Mouse (Mus musculus) stomach, embryonic 15.5 days (tissue): ENCODE data around the gene Paxip1. TPM values are rescaled to one million over a fixed set of nuclear protein-coding genes. Genes with fewer than 3 reads are reported as not detected.
A peak's percentile ranks its signal among the peaks of the same experiment; 100 is the strongest.

Experiments used
- ATAC-seq: fragments of 200-750 bp; cut with Nextera tagmentation; 2 replicates; pipeline ENCODE4 v1.8.0; 2017; ENCODE audit warnings: low read depth, moderate number of reproducible peaks, moderate TSS enrichment; ENCODE audit not compliant: insufficient read depth, low FRiP score
- H3K27ac ChIP-seq: fragments of 300-500 bp; sonication (generic); 2 replicates; pipeline ENCODE4 v1.5.1; 2015; ENCODE audit warnings: mild to moderate bottlenecking, inconsistent platforms
- H3K27me3 ChIP-seq: fragments of 300-500 bp; sonication (generic); replicated peaks from 2 replicates; pipeline ENCODE4 v1.6.1; 2015; ENCODE audit warnings: inconsistent platforms
- H3K36me3 ChIP-seq: fragments of 300-500 bp; sonication (generic); 2 replicates; pipeline ENCODE4 v1.6.1; 2015; ENCODE audit warnings: inconsistent platforms
- H3K4me1 ChIP-seq: fragments of 300-500 bp; sonication (generic); 2 replicates; pipeline ENCODE4 v1.6.1; 2015; ENCODE audit warnings: inconsistent platforms
- H3K4me2 ChIP-seq: fragments of 300-500 bp; sonication (generic); 2 replicates; pipeline ENCODE4 v1.6.1; 2015; ENCODE audit warnings: mild to moderate bottlenecking, inconsistent platforms
- H3K4me3 ChIP-seq: fragments of 300-500 bp; sonication (generic); replicated peaks from 2 replicates; pipeline ENCODE4 v1.5.1; 2015; ENCODE audit warnings: inconsistent platforms
- H3K9ac ChIP-seq: fragments of 300-500 bp; sonication (generic); 2 replicates; pipeline ENCODE4 v1.6.1; 2015; ENCODE audit warnings: inconsistent platforms
- H3K9me3 ChIP-seq: fragments of 300-500 bp; sonication (generic); 2 replicates; pipeline ENCODE4 v1.6.1; 2016; ENCODE audit warnings: inconsistent platforms
- WGBS: fragments of 180-500 bp; shearing (Covaris S2); methylation state at CpG from one replicate; pipeline ENCODE4 v1.1.7; 2015; 5-methylcytosine and 5-hydroxymethylcytosine counted together
- polyA plus RNA-seq: library from polyadenylated mRNA; unstranded; fragments of >200 nt; fragmentation: Nextera tagmentation; extraction: Ambion mirVana; gene quantifications from 2 replicates; pipeline ENCODE4 v1.2.1, GENCODE M21; 2015

Paxip1 gene
- 28.0 and 31.3 TPM in 2 replicates for polyA plus RNA-seq

- Histone ChIP-seq H3K9ac (peak within 1 kb of the TSS; percentile 61), H3K27ac (peak within 1 kb of the TSS; percentile 93), H3K9me3 (no peaks in the 10 kb centered on the region), H3K4me3 (peak within 1 kb of the TSS; percentile 66), H3K36me3 (peaks cover 14% of the 10 kb centered on the region), H3K4me1 (peaks cover 10% of the 10 kb centered on the region), H3K27me3 (no peaks in the 10 kb centered on the region), H3K4me2 (peak within 1 kb of the TSS; percentile 65)
- under 1% methylated on average over 73 of the region's 73 CpGs for WGBS
- peak; percentile 96 for ATAC-seq
Observed at GRCm38 (mm10) chr5:27791303-27792172, at the start of gene Paxip1. Gene Paxip1 (minus strand): TSS chr5:27791691.

GRCm38 (mm10) chr5:27838061-27838460, 46.6 kb upstream of the Paxip1 start:
- 42% methylated on average over 4 of the region's 4 CpGs for WGBS
- Histone ChIP-seq H3K27ac (no peak overlapping the region), H3K9me3 (no peaks in the 10 kb centered on the region), H3K9ac (no peak overlapping the region), H3K36me3 (no peaks in the 10 kb centered on the region), H3K4me2 (no peak overlapping the region), H3K4me1 (no peaks in the 10 kb centered on the region), H3K4me3 (no peak overlapping the region), H3K27me3 (peaks cover 21% of the 10 kb centered on the region)
- no peak for ATAC-seq

GRCm38 (mm10) chr5:27835096-27835495, 43.6 kb upstream of the Paxip1 start:
- WGBS, result 79% methylated on average over 2 of the region's 2 CpGs
- H3K27me3 ChIP-seq, result no peaks in the 10 kb centered on the region
- no peak for ATAC-seq
- H3K36me3 ChIP-seq, result no peaks in the 10 kb centered on the region
- no peaks in the 10 kb centered on the region for H3K4me1 ChIP-seq
- no peaks in the 10 kb centered on the region for H3K9me3 ChIP-seq
- H3K9ac ChIP-seq, result no peak overlapping the region
- H3K4me3 ChIP-seq, result no peak overlapping the region
- H3K27ac ChIP-seq, result no peak overlapping the region
- no peak overlapping the region for H3K4me2 ChIP-seq

- Histone ChIP-seq H3K4me2 (no peak overlapping the region), H3K27ac (no peak overlapping the region), H3K9me3 (no peaks in the 10 kb centered on the region), H3K4me3 (no peak overlapping the region), H3K36me3 (no peaks in the 10 kb centered on the region), H3K4me1 (no peaks in the 10 kb centered on the region), H3K9ac (no peak overlapping the region), H3K27me3 (no peaks in the 10 kb centered on the region)
- WGBS, result 74% methylated on average over 7 of the region's 7 CpGs
- no peak for ATAC-seq
Observed at GRCm38 (mm10) chr5:27827971-27828370, 36.5 kb upstream of the Paxip1 start.

- Histone ChIP-seq H3K36me3 (no peaks in the 10 kb centered on the region), H3K27ac (no peak overlapping the region), H3K9me3 (no peaks in the 10 kb centered on the region), H3K9ac (no peak overlapping the region), H3K4me3 (no peak overlapping the region), H3K4me1 (no peaks in the 10 kb centered on the region), H3K4me2 (no peak overlapping the region), H3K27me3 (no peaks in the 10 kb centered on the region)
- ATAC-seq, result no peak
- 62% methylated on average over 6 of the region's 6 CpGs for WGBS
Observed at GRCm38 (mm10) chr5:27821161-27821560, 29.7 kb upstream of the Paxip1 start.

- Histone ChIP-seq H3K4me1 (no peaks in the 10 kb centered on the region), H3K27ac (no peak overlapping the region), H3K4me2 (no peak overlapping the region), H3K27me3 (no peaks in the 10 kb centered on the region), H3K9ac (no peak overlapping the region), H3K36me3 (no peaks in the 10 kb centered on the region), H3K4me3 (no peak overlapping the region), H3K9me3 (no peaks in the 10 kb centered on the region)
- WGBS, result 47% methylated on average over 3 of the region's 3 CpGs
- ATAC-seq, result no peak
Observed at GRCm38 (mm10) chr5:27818840-27819672, 27.6 kb upstream of the Paxip1 start.

- H3K9ac ChIP-seq, result no peak overlapping the region
- H3K4me2 ChIP-seq, result no peak overlapping the region
- H3K27me3 ChIP-seq, result no peaks in the 10 kb centered on the region
- H3K4me1 ChIP-seq, result no peaks in the 10 kb centered on the region
- 78% methylated on average over 2 of the region's 2 CpGs for WGBS
- H3K9me3 ChIP-seq, result no peaks in the 10 kb centered on the region
- ATAC-seq, result no peak
- H3K36me3 ChIP-seq, result no peaks in the 10 kb centered on the region
- no peak overlapping the region for H3K27ac ChIP-seq
- H3K4me3 ChIP-seq, result no peak overlapping the region
Observed at GRCm38 (mm10) chr5:27814282-27814681, 22.8 kb upstream of the Paxip1 start.

GRCm38 (mm10) chr5:27793923-27794322, 2.4 kb upstream of the Paxip1 start:
- Histone ChIP-seq H3K9me3 (no peaks in the 10 kb centered on the region), H3K9ac (no peak overlapping the region), H3K36me3 (no peaks in the 10 kb centered on the region), H3K27ac (no peak overlapping the region), H3K4me1 (peaks cover 10% of the 10 kb centered on the region), H3K27me3 (no peaks in the 10 kb centered on the region), H3K4me2 (no peak overlapping the region), H3K4me3 (no peak overlapping the region)
- WGBS, result 3% methylated on average over 1 of the region's 1 CpGs
- no peak for ATAC-seq

- peaks cover 10% of the 10 kb centered on the region for H3K4me1 ChIP-seq
- 51% methylated on average over 9 of the region's 9 CpGs for WGBS
- peaks cover 5% of the 10 kb centered on the region; the same call in 1 of the 2 replicates for H3K36me3 ChIP-seq
- H3K9me3 ChIP-seq, result no peaks in the 10 kb centered on the region
- peak overlapping the region; percentile 66 for H3K4me3 ChIP-seq
- no peak overlapping the region; the same call in 1 of the 2 replicates for H3K9ac ChIP-seq
- no peaks in the 10 kb centered on the region for H3K27me3 ChIP-seq
- H3K4me2 ChIP-seq, result peak overlapping the region; percentile 65
- ATAC-seq, result no peak
- no peak overlapping the region for H3K27ac ChIP-seq
Observed at GRCm38 (mm10) chr5:27792531-27793205, 1.2 kb upstream of the Paxip1 start.

- H3K36me3 ChIP-seq, result peaks cover 10% of the 10 kb centered on the region; the same call in 1 of the 2 replicates
- WGBS, result 9% methylated on average over 8 of the region's 8 CpGs
- no peak for ATAC-seq
Observed at GRCm38 (mm10) chr5:27792173-27792470, 631 bp upstream of the Paxip1 start.

GRCm38 (mm10) chr5:27790910-27791288, 592 bp downstream of the Paxip1 start:
- Histone ChIP-seq H3K9me3 (no peaks in the 10 kb centered on the region), H3K4me1 (peaks cover 10% of the 10 kb centered on the region), H3K36me3 (peaks cover 21% of the 10 kb centered on the region), H3K4me2 (peak overlapping the region; percentile 65), H3K27ac (peak overlapping the region; percentile 93), H3K27me3 (no peaks in the 10 kb centered on the region), H3K4me3 (peak overlapping the region; percentile 66), H3K9ac (peak overlapping the region; percentile 61)
- peak; percentile 68 for ATAC-seq
- under 1% methylated on average over 45 of the region's 47 CpGs for WGBS

More at GRCm38 (mm10) chr5:27792173-27792470, 631 bp upstream of the Paxip1 start:
- H3K27me3 ChIP-seq, result no peaks in the 10 kb centered on the region
- H3K4me2 ChIP-seq, result peak overlapping the region; percentile 65
- H3K4me3 ChIP-seq, result peak overlapping the region; percentile 66
- no peaks in the 10 kb centered on the region for H3K9me3 ChIP-seq
- H3K9ac ChIP-seq, result peak overlapping the region; percentile 30
- peak overlapping the region; percentile 93 for H3K27ac ChIP-seq
- peaks cover 10% of the 10 kb centered on the region for H3K4me1 ChIP-seq
